Mouse (Mus musculus) neural tube, embryonic 14.5 days (tissue): Measurements from ENCODE around the gene Lypd5. TPM values are rescaled to one million over a fixed set of nuclear protein-coding genes. Genes with fewer than 3 reads are reported as not detected.

Source experiments
- ATAC-seq: fragments of 200-750 bp; cut with Nextera tagmentation; 2 replicates; pipeline ENCODE4 v1.8.0; 2017; ENCODE audit warnings: low read depth, mild to moderate bottlenecking, moderate TSS enrichment, moderate library complexity
- H3K27ac ChIP-seq: fragments of 300-500 bp; sonication (generic); 2 replicates; pipeline ENCODE4 v1.5.1; 2014; ENCODE audit warnings: low read depth, mild to moderate bottlenecking, control low read depth, low read length, moderate library complexity, mixed read lengths
- H3K27me3 ChIP-seq: fragments of 300-500 bp; sonication (generic); 2 replicates; pipeline ENCODE4 v1.6.1; 2014; ENCODE audit warnings: low read length; ENCODE audit not compliant: control insufficient read depth, insufficient read depth
- H3K36me3 ChIP-seq: fragments of 300-500 bp; sonication (generic); 2 replicates; pipeline ENCODE4 v1.6.1; 2014; ENCODE audit warnings: low read length, mixed read lengths; ENCODE audit not compliant: control insufficient read depth, insufficient read depth
- H3K4me1 ChIP-seq: fragments of 300-500 bp; sonication (generic); 2 replicates; pipeline ENCODE4 v1.6.1; 2014; ENCODE audit warnings: low read length; ENCODE audit not compliant: control insufficient read depth, insufficient read depth
- H3K4me2 ChIP-seq: fragments of 300-500 bp; sonication (generic); 2 replicates; pipeline ENCODE4 v1.6.1; 2014; ENCODE audit warnings: mild to moderate bottlenecking, low read depth, low read length, control low read depth
- H3K4me3 ChIP-seq: fragments of 300-500 bp; sonication (generic); 2 replicates; pipeline ENCODE4 v1.5.1; 2014; ENCODE audit warnings: low read depth, low read length, control low read depth, mixed read lengths
- H3K9ac ChIP-seq: fragments of 300-500 bp; sonication (generic); replicated peaks from 2 replicates; pipeline ENCODE4 v1.6.1; 2014; ENCODE audit warnings: low read depth, mild to moderate bottlenecking, control low read depth, low read length, mixed read lengths
- H3K9me3 ChIP-seq: fragments of 300-500 bp; sonication (generic); 2 replicates; pipeline ENCODE4 v1.6.1; 2016; ENCODE audit warnings: low read length; ENCODE audit not compliant: control insufficient read depth
- WGBS: fragments of 180-500 bp; shearing (Covaris S2); extraction: QIAGEN DNeasy Blood & Tissue Kit; methylation state at CpG from one replicate; pipeline ENCODE4 v1.1.7; 2014; 5-methylcytosine and 5-hydroxymethylcytosine counted together
- polyA plus RNA-seq: library from polyadenylated mRNA; unstranded; fragments of >200 nt; fragmentation: Nextera tagmentation; extraction: Ambion mirVana; gene quantifications from 2 replicates; pipeline ENCODE4 v1.2.1, GENCODE M21; 2014

Lypd5 gene
- polyA plus RNA-seq, 1 experiment from 2014 or later = not detected

DNA sequence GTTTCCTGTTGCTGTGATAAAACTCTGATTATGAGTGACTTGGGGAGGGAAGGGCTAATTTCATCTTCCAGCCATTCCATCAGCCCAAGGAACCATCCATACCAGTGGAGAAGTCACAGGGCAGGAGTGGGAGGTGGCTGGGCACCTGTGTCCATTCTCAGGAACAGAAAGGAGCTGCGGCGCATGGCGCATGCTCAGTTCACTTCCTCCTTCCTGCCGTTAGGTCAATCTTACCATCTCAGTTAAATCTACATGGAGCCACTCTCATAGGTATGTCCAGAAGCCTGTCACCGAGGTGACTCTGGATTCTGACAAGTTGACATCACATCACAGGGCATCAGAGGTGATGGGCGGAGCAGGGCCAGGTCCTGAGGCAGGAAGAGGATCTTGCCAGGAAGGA lies 6.7 kb downstream of the Lypd5 start:
- H3K27ac ChIP-seq = no peak overlapping the region
- no peak overlapping the region for H3K4me3 ChIP-seq
- 86% methylated on average over 6 of the region's 6 CpGs for WGBS
- ATAC-seq = no peak
- no peak overlapping the region for H3K4me2 ChIP-seq
- H3K4me1 ChIP-seq = no peaks in the 10 kb centered on the region
- no peak overlapping the region for H3K9ac ChIP-seq
- H3K9me3 ChIP-seq = no peaks in the 10 kb centered on the region
- H3K27me3 ChIP-seq = no peaks in the 10 kb centered on the region
- H3K36me3 ChIP-seq = no peaks in the 10 kb centered on the region

DNA sequence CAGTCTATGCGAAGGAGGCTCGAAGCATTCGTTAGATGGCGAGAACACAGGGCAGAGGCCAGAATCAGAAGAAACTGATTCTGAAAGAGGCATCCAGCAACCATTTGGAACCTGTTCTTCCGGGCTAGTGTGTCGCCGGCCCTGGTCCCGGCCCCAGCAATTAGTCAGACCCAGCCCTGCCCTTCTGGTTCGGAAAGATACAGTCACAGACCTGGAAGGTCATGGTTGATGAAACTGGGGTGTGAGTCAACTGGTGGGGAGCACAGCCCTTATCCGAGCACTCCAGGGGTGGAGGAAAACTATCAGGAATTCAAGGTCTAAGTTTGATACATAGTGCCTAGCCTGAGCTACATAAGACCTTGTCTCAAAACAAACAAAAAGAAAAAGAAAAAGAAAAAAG lies 7.1 kb downstream of the Lypd5 start:
- Histone ChIP-seq H3K4me3 (no peak overlapping the region), H3K9me3 (no peaks in the 10 kb centered on the region), H3K4me1 (no peaks in the 10 kb centered on the region), H3K27ac (no peak overlapping the region), H3K36me3 (no peaks in the 10 kb centered on the region), H3K27me3 (no peaks in the 10 kb centered on the region), H3K4me2 (no peak overlapping the region), H3K9ac (no peak overlapping the region)
- 87% methylated on average over 10 of the region's 10 CpGs for WGBS
- ATAC-seq = no peak

DNA sequence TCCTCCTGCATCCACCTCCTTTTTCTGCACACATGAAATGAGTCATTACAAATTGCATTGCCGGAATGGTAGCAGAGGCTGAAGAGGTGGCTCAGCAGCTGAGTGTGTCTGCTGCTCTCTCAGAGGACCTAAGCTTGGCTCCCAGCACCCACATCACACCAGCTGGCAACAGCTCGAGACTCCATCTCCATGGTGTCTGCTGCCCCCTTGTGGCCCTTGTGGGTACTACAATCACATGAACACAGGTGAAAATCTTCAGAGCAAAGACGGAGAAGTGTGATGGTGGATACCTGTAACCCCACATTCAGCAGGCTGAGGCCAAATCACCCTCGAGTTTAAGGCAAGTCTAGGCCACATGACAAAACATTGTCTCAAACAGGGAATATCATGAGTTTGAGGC lies 8.9 kb downstream of the Lypd5 start:
- no peaks in the 10 kb centered on the region for H3K27me3 ChIP-seq
- WGBS = 54% methylated on average over 4 of the region's 4 CpGs
- no peak for ATAC-seq
- H3K4me2 ChIP-seq = no peak overlapping the region
- no peaks in the 10 kb centered on the region for H3K4me1 ChIP-seq
- H3K4me3 ChIP-seq = no peak overlapping the region
- H3K9ac ChIP-seq = no peak overlapping the region
- H3K9me3 ChIP-seq = no peaks in the 10 kb centered on the region
- H3K36me3 ChIP-seq = no peaks in the 10 kb centered on the region
- H3K27ac ChIP-seq = no peak overlapping the region

DNA sequence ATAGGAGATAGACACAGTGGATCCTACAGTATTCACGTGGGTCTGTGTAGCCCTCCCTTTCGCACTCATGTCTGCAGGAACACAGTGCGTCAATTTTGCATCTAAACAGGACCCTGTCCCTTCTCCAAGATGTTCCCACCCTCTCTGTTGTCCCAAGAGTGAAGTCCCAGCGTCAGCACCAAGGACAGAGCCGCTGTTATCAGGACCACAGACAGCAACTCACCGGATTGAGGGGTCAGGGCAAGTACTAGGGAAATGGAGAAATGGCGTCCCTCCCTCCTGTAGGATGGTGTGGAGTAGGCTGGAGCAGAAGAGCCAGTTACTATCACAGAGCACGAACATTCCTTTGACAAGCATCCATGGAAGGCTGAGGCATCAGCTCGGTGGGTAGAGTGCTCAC lies 10.3 kb downstream of the Lypd5 start:
- H3K4me2 ChIP-seq = no peak overlapping the region
- WGBS = 22% methylated on average over 9 of the region's 9 CpGs
- H3K4me1 ChIP-seq = no peaks in the 10 kb centered on the region
- H3K27ac ChIP-seq = no peak overlapping the region
- no peak overlapping the region for H3K4me3 ChIP-seq
- no peaks in the 10 kb centered on the region for H3K27me3 ChIP-seq
- ATAC-seq = no peak
- no peaks in the 10 kb centered on the region for H3K9me3 ChIP-seq
- H3K36me3 ChIP-seq = no peaks in the 10 kb centered on the region
- H3K9ac ChIP-seq = no peak overlapping the region

DNA sequence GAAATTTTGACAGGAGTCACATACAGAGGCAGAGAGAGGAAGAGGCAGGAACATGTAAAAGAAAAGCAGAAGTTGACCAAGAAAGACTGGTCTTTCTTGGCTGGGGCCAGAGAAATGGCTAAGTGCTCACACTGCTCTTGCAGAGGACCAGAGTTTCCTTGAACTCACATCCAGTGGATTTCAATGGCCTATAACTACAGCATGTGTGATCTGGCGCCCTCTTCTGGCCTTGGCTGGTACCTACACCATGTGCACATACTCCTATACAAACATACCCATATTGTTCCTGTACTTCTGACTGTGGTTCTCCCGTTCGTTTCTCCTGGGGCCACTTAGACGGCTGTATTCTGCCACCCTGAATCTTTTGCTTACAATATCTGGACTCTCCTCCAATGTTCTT lies 12.0 kb downstream of the Lypd5 start:
- WGBS = 71% methylated on average over 4 of the region's 4 CpGs
- Histone ChIP-seq H3K9me3 (no peaks in the 10 kb centered on the region), H3K27ac (no peak overlapping the region), H3K27me3 (no peaks in the 10 kb centered on the region), H3K4me1 (no peaks in the 10 kb centered on the region), H3K4me2 (no peak overlapping the region), H3K9ac (no peak overlapping the region), H3K36me3 (no peaks in the 10 kb centered on the region), H3K4me3 (no peak overlapping the region)
- ATAC-seq = no peak

DNA sequence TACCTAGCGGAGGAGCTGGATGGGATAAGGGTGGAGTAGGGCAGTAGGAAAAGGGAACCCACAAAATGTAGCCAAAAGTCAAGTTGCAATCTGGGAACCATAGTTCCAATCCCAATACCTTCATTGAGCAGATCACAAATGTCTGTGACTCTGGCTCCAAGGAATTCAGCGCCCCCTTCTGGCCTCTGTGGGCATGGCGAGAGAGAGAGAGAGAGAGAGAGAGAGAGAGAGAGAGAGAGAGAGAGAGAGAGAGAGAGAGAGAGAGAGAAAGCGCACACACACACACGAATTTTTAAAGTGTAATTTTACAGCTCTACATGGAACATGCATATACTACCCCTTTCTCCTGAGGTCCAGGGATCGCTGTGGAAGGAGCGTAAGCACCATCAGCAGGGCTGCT lies 14.2 kb downstream of the Lypd5 start:
- no peaks in the 10 kb centered on the region for H3K4me1 ChIP-seq
- 30% methylated on average over 7 of the region's 7 CpGs for WGBS
- no peak overlapping the region for H3K9ac ChIP-seq
- H3K9me3 ChIP-seq = no peaks in the 10 kb centered on the region
- no peak for ATAC-seq
- no peak overlapping the region for H3K4me2 ChIP-seq
- no peaks in the 10 kb centered on the region for H3K36me3 ChIP-seq
- H3K27me3 ChIP-seq = no peaks in the 10 kb centered on the region
- H3K27ac ChIP-seq = no peak overlapping the region
- H3K4me3 ChIP-seq = no peak overlapping the region

DNA sequence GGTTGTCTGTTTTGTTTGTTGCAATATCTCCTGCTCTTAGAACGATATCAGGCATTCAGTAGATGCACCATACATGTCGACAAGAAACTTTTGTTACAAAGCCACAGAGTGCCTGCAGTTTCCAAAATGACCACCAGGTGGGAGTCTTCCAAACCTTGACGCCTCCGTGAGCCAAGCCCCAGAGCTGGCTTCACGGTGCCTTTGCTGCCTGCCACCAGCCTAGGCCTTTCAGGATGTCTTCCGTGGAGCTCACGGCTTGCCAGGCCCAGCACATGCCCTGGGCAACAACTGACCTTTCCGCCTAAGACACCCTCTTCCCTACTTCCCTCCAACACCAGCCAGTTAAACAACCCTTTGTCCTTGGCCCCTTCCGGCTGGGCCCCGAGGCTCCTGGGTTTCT lies 15.8 kb downstream of the Lypd5 start:
- no peaks in the 10 kb centered on the region for H3K36me3 ChIP-seq
- 0 out of 2 replicates have a peak overlapping the region, but pooled peaks have one; percentile 7 for H3K9ac ChIP-seq
- 25% methylated on average over 10 of the region's 10 CpGs for WGBS
- no peak overlapping the region for H3K4me3 ChIP-seq
- peak; percentile 84 for ATAC-seq
- no peaks in the 10 kb centered on the region for H3K9me3 ChIP-seq
- no peaks in the 10 kb centered on the region for H3K27me3 ChIP-seq
- H3K27ac ChIP-seq = no peak overlapping the region
- no peaks in the 10 kb centered on the region for H3K4me1 ChIP-seq
- no peak overlapping the region for H3K4me2 ChIP-seq

DNA sequence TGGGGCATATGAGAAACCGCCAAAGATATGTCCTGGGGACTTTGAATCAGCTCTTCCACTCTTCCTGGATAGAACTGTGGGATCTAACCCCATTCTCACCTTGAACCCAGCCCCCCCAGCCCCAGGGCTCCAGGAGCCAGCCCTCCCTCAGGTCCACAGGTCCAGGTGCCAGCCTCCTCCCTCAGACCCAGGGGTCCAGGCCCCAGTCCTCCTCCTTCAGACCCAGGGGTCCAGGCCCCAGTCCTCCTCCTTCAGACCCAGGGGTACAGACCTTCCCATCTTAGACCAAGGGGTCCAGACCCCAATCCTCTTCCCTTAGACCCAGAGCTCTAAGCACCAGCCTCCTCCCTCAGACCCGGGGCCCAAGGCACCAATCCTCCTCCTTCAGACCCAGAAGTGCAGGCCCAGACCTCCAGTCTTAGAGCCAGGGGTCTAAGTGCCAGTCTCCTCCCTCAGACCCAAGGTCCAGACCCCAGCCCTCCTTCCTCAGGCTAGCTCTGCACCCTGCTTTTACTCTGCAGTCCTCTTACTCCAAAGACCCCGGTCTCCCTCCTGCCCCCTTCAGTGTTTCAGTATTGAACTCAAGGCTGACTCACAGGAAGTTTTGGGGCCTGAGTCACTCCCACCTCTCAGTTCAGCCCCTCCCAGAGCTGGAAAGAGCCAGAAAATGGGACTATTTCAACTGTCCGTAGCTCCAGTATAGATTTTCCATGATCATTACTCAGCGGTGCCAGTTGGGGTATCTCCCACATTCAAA lies 16.4 kb downstream of the Lypd5 start:
- WGBS = 82% methylated on average over 5 of the region's 5 CpGs
- Histone ChIP-seq H3K4me1 (no peaks in the 10 kb centered on the region), H3K9ac (0 out of 2 replicates have a peak overlapping the region, but pooled peaks have one; percentile 7), H3K27ac (no peak overlapping the region), H3K4me2 (no peak overlapping the region), H3K9me3 (no peaks in the 10 kb centered on the region), H3K36me3 (no peaks in the 10 kb centered on the region), H3K27me3 (no peaks in the 10 kb centered on the region), H3K4me3 (no peak overlapping the region)
- ATAC-seq = peak; percentile 36; the same call in 1 of the 2 replicates

DNA sequence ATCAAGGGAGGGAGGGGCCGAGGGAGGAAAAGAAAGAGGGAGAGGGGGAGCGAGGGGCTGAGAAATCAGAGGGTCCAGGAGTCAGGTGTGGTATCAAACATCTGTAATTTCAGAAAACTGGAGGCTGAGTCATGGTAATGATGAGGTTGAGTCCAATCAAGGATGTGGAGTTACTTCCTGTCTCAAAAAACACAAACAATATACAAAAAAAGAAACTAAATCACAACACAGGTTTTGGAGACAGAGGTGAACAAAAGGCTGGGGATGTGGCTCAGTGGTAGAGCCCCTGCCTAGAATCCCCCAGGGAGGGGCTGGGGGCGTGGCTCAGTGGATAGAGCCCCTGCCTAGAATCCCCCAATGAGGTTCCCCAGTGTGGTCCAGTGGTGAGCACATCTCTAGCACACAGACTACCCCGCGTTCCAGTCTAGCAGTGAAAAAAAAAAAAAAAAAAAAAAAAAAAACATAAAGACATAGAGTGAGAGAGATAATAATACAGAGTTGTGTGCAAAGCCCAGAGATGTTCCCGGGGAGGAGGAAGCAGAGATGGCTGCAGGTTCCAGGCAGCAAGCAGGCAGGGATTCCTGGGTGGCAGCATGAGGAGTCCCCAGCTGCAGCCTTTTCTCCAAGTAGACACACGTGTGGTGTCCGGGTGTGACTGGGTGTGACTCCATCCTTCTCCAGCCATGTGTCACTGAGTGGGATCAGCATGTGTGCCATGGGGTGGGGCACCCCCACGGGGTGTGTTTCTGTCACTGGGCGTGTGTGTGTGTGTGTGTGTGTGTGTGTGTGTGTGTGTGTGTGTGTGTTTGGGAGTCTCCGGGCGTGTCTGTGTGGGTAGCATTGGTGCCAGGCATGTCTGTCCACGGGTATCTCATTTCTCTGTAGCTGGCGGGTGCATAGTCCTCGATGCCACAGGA lies 18.0 kb downstream of the Lypd5 start:
- 75% methylated on average over 15 of the region's 15 CpGs for WGBS
- no peaks in the 10 kb centered on the region for H3K4me1 ChIP-seq
- H3K9ac ChIP-seq = no peak overlapping the region
- H3K4me3 ChIP-seq = no peak overlapping the region
- H3K9me3 ChIP-seq = no peaks in the 10 kb centered on the region
- no peak overlapping the region for H3K4me2 ChIP-seq
- no peaks in the 10 kb centered on the region for H3K36me3 ChIP-seq
- H3K27ac ChIP-seq = no peak overlapping the region
- H3K27me3 ChIP-seq = no peaks in the 10 kb centered on the region
- no peak for ATAC-seq
